Mouse (Mus musculus) stomach, postnatal 0 days (tissue): Measurements from ENCODE around the gene Egfl7.

Experiments
- CTCF ChIP-seq: IDR thresholded peaks from 2 replicates; pipeline ENCODE4 v1.5.1; 2016; ENCODE audit warnings: antibody characterized with exemption, low read depth, mild to moderate bottlenecking, moderate library complexity
- EP300 ChIP-seq: optimal IDR thresholded peaks from 2 replicates; pipeline ENCODE3; 2016; ENCODE audit warnings: antibody characterized with exemption

- TF ChIP-seq CTCF (no peak), EP300 (no peak)
Measured at GRCm38 (mm10) chr2:26589284-26589683, 9.5 kb downstream of the Egfl7 start.
